Mouse (Mus musculus) stomach, postnatal 0 days (tissue): Measurements from ENCODE around the gene Cxadr.

Source experiments
- CTCF ChIP-seq: IDR thresholded peaks from 2 replicates; pipeline ENCODE4 v1.5.1; 2016; ENCODE audit warnings: antibody characterized with exemption, low read depth, mild to moderate bottlenecking, moderate library complexity
- EP300 ChIP-seq: optimal IDR thresholded peaks from 2 replicates; pipeline ENCODE3; 2016; ENCODE audit warnings: antibody characterized with exemption

DNA sequence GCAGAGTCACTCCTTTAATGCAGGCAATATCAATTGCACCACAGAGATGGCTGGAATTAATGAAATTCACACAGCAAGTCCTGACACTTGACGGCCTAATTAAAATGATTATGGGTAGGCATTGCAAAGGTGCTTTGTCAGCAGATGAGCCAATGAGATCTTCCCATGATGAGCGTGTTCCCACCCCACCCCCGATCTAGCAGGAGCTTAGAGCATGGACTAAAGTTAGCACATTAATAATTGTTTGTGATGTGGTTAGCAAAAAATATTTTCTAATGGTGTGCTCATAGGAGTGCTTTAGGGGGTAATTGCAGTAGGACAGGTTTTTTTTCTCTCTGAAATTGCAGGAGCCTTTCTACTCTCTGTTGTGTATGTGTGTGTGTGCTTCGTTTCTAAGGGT is 87.8 kb downstream of the Cxadr start:
- TF ChIP-seq CTCF, result no peak
- TF ChIP-seq EP300, result no peak
